Mouse (Mus musculus) embryo, embryonic 10 days (tissue): ENCODE data around the gene Cyp4v3.

Experiments used
- DNase-seq: peaks from one replicate; pipeline ENCODE4 v3.0.0-alpha.2; 2015; ENCODE audit warnings: low spot score

Gene Cyp4v3

GRCm38 (mm10) chr8:45320930-45321329 is 12.1 kb downstream of the Cyp4v3 start:
- no peak for DNase-seq

DNA sequence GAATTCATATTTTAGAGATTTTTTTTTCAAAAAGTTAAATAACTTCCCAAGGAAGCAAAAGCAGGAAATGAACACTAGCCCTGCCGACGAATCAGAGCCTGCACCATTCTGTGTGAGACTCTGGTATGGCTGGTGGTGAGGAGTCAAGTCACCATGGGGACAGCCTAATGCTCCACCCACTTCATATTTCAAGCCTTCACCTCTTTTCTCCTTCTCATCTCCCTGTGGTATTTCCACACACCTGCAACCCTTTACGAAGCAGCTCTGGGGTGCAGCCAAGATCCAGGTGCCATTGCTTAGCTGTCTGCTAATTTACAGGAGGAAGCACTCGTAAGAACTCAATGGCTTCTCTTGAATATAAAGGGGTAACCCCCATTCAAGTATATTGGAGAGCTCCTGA is 22.0 kb downstream of the Cyp4v3 start:
- no peak for DNase-seq

GRCm38 (mm10) chr8:45308366-45308765 is 24.6 kb downstream of the Cyp4v3 start, which contains the start of gene Gm45753:
TSS of gene Gm45753 (minus strand) at chr8:45308466.
- DNase-seq: no peak

DNA sequence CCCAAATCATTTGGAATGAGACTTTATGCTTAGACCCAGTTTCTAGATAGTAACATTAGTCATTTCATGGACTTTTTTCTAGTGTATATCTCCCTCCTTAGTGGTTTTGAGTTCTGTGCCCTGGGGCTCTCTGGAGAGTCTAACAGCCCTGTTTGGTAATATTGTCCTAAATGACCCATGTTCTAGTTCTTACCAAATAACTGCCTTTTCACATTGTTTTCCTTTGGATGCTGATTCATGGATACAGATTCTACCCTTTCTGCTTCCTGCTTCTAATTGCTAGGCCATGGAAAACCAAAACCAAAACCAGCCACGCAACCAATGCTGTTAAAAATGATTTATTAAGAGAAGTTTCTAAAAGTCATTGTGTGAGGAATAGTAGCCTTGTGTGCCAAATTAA is 27.5 kb downstream of the Cyp4v3 start:
- no peak for DNase-seq

GRCm38 (mm10) chr8:45304354-45304753 is 28.7 kb downstream of the Cyp4v3 start:
- DNase-seq: no peak

- no peak for DNase-seq
These were observed 30.6 kb downstream of the Cyp4v3 start for GRCm38 (mm10) chr8:45302390-45302789.

DNA sequence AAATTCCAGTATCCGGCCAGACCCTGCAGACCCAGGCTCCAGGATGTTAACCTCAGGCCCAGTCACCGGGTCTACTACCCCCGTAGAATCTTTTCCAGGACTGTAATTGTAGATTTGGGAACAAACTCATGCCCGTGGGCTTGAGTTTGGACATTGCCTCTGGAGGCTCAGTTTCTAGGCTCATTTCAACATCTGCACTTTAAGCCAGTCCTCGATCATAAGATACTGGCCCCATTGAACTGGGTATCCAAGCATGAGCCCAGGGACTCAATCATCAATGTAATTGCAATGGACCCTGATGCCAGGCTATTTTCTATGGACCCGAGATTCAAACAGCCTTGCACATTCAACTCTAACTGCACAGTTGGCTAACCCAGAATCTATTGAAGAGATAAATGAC is 37.7 kb downstream of the Cyp4v3 start:
- DNase-seq: no peak

DNA sequence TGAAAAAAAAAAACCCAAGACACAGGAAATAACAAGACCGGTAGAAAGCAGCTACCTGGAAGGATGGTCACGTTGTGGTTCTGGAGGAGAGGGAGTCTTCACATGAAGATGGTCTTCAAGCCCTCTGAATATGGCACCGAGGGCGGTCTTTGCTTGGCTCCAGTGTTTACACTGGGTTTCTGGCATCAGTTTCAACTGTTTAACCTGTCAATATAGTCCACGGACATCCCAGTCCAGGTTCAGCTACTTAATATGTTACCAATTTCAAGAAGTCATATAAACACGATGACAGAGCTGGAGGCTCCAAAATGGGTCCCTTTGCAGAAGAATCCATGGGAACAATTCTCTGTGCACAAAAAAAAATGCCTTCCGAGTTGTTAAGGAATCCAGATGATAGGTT is 38.3 kb downstream of the Cyp4v3 start, which contains the start of gene Klkb1:
Gene Klkb1, minus strand, starts transcription at position 173 of the 400 bp plus-strand sequence.
- no peak for DNase-seq

DNA sequence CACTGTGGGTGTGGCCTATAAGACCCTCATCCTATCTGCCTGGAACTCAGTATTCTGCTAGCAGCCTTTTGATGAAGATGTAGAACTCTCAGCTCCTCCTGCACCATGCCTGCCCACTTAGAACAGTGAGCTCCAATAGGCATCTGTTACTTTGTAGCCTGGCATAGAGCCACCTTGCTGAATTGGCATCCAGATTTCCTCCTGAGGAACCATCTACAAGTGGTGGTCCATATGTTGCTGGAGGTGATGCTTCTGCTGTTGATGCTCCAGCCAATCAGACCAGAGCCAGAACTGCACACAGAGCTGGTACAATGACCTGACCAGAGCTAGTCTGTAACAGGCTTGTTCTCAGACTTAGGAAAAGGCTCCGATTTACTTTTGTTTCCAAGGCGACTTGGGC is 41.2 kb downstream of the Cyp4v3 start:
- DNase-seq: no peak

DNA sequence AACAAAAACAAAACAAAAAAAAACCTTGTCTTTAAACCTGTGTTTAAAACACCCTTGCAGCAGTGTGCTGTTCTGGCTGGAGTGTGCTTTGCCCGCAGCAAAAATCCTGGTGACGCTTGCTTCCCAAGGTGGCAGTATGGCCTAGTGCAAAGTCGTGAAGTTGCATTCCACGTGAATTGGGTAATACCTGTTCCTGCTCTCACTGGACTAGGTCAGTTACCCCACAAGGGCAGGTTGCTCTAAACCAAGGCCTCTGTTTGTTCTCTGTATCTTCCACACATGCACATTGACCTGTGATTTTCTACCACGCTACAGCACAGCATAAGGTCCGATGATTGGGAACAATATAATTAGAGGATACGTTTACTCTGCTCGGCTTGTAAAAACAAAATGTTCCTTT is 51.4 kb downstream of the Cyp4v3 start:
- no peak for DNase-seq

DNA sequence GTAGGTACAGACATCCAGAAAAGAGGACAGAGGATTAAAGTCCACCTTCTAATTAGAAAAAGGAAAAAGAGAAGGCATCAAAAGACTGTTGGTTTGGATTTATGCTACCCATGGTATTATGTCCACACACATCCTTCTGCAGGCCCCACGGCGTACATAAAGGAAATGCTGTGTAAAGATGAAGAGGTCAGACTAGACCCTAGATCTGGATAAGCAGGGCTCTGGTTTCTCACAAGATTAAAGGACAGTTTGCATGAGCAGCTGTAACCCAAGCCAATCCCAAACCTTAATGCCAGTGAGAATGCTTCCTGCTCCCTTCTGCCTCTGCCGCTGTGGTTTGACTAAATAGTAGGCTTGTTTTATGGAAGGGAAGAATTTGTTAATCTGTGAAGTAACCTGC is 55.6 kb downstream of the Cyp4v3 start:
- DNase-seq: no peak

GRCm38 (mm10) chr8:45274317-45274716 is 58.7 kb downstream of the Cyp4v3 start:
- no peak for DNase-seq

DNA sequence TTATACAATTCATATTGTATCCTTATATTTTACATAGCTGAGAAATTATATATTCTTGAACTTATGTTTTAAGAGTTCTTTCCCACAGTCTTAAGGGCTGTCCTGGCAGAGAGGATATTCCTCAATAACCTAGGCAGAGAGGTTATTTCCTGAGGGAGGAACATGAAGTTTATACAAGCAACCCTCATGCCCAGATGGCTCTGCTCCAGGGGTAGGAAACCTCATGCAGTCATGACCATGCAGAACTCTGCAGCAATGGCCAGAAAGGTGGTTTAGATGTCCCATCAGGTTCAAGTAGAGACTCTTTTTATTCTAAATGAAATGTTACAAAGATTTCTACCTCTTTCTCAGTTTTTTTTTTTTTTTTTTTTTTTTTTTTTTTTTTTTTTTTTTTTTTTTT is 64.0 kb downstream of the Cyp4v3 start:
- DNase-seq: no peak

DNA sequence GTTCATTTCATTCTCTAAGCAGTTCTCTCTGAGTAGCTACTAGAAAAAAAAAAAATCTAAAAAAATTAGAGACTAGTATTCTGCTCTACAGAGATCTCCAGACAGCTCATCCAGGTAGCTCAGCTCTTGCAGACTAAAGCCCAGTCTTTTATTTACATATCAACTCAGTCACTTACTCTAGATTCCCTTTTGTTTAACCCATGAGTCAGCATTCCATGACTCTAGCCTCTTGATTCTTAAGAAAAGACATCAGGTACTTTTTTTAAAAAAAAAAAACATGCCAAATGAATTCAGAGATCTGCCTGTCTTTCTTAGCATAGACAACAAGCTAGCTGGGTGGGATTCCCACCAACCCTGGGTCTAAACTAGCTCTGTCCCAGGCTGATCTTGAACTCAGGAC is 64.5 kb downstream of the Cyp4v3 start:
- no peak for DNase-seq

- DNase-seq: no peak
These were observed 65.2 kb downstream of the Cyp4v3 start for GRCm38 (mm10) chr8:45267611-45268391.

DNA sequence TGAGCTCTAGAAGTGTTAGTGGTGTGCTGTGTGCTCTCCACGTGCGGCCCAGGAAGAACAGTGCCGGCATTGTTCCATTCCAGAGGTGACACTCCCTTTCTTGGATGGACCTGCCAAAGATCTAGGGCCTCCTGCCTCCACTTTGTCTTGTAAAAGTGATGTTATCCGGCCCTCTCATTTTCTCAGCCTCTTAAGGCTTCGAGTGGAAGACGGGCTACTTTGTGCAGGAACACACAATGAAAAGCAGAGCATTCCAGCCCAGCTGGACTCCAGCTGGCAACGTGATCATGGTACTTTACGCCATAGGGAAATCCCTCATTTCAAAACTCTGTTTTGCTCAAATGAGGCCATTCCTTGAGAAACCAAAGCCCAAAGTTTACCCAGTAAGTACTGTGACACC is 66.0 kb downstream of the Cyp4v3 start:
- no peak for DNase-seq

DNA sequence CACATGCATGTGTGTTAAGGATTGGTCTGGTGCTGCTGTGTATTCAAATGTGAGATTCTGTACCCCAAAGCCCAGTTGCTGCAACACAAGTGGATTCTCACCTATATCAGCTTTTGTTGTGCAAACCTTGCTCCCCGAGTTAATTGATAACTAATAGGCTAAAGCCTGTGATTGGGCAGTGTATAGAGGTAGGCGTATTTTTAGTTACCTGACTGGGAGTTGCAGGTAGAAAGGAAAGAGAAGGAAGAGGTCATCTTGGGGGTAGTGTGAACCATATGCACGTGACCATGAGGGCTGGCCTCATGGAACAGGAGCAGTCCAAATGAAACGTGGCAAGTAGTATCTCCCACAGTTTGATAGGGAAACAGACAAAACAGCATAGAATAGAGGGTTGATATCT is 68.1 kb downstream of the Cyp4v3 start:
- DNase-seq: no peak

DNA sequence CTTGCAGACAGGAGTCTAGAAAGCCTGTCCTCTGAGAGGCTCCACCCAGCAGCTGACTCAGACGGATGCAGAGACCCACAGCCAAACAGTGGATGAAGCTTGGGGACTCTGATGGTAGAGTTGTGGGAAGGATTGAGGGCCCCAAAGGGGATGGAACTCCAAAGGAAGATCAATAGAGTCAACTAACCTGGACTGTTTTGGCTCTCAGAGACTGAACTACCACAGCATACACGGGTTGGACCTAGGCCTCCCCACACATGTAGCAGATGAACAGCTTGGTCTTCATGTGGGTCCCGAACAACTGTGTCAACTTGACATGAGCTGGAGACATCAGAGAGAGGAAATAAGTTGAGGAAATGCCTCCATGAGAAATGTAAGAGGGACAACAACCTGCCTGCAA is 70.2 kb downstream of the Cyp4v3 start:
- DNase-seq: no peak

GRCm38 (mm10) chr8:45261920-45262319 is 71.1 kb downstream of the Cyp4v3 start, which contains the start of gene F11:
TSS of gene F11 (minus strand) at chr8:45262031.
- DNase-seq: no peak

GRCm38 (mm10) chr8:45258421-45258820 is 74.6 kb downstream of the Cyp4v3 start:
- DNase-seq: no peak

DNA sequence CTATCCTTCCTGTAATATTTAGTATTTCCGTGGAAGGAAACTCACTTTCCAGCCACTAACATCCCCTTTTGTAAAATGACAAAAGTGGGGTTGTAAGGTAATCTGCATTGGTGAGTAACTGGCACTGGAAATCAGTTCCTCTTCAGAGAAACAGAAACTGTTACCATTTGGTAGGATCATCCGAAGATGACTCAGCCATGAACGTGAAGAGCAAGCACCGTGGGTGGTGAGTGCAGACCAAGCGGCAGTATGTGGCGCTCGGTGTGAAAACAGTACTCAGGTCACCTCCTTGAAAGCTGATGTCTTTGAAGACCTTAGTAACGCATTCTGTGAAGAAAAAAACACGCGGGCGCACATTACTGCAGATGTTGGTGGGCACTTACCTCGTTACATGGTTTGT is 78.0 kb downstream of the Cyp4v3 start:
- no peak for DNase-seq
